Mouse (Mus musculus) thymus, adult 2 months (tissue): ENCODE data around the gene Gpc5.

Source experiments
- CTCF ChIP-seq: fragments of 200-500 bp; IDR thresholded peaks from 2 replicates; pipeline ENCODE4 v1.5.1; 2012; ENCODE audit warnings: mild to moderate bottlenecking, control low read depth, low read length, moderate library complexity, borderline replicate concordance; ENCODE audit not compliant: control insufficient read depth, poor library complexity, insufficient read depth; ENCODE audit errors: extremely low read depth
- POLR2A ChIP-seq: fragments of 200-500 bp; IDR thresholded peaks from 2 replicates; pipeline ENCODE4 v1.6.1; 2012; ENCODE audit warnings: mild to moderate bottlenecking, low read length, control low read depth, moderate library complexity; ENCODE audit not compliant: control insufficient read depth, poor library complexity, insufficient read depth; ENCODE audit errors: extremely low read depth

DNA sequence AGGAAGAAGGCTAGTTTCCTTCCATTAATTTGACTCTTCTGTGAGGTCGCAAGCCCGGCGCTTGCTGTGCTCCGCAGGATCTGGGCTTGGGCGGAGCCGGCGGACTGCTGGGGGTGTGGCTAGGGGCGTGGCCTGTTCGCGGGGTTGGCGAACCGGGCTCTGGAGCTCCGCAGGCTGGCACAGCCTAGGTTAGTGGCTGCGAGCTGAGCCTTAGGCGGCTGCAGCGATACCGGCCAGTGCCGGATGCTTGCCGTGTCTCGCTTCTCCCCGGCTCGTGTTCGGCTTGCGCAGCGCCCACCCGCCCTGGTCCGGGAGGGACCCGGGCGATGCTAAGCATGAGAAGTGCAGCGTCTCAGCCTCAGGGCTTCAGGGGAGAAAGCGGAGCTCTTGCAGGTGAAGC is at the start of gene Gpc5:
- TF ChIP-seq CTCF, result no peak
- no peak for TF ChIP-seq POLR2A
